Mouse (Mus musculus) olfactory bulb, adult 2 months (tissue): ENCODE measurements around the gene Rhox4a.
"Not testable (repeated sequence)": the region's sequence is repeated elsewhere in the genome, so short reads cannot be mapped to it uniquely, and the experiment has no call there.

Source experiments
- CTCF ChIP-seq: fragments of 200-500 bp; IDR thresholded peaks from 2 replicates; pipeline ENCODE4 v1.5.1; 2012; ENCODE audit warnings: low read depth, mild to moderate bottlenecking, low read length, moderate library complexity; ENCODE audit not compliant: insufficient read depth
- POLR2A ChIP-seq: fragments of 200-500 bp; IDR thresholded peaks from 2 replicates; pipeline ENCODE4 v1.6.1; 2012; ENCODE audit warnings: mild to moderate bottlenecking, low read depth, low read length, moderate library complexity; ENCODE audit not compliant: insufficient read depth

DNA sequence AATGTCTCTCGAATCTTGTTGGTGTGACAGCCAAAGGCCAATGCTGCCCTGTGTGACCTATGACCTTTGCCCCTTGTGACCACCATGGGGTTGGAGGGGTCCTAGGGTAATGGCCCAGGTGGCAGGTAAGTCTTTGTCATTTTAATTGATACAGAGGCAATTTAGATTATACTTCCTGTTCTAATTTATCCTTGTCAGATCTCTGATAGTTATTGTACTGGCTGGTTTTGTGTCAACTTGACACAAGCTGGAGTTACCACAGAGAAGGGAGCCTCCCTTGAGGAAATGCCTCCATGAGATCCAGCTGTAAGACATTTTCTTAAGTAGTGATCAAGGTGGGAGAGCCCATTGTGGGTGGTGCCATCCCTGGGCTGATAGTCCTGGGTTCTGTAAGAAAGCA, 43.0 kb upstream of the Rhox4a start, which contains the start of gene Rhox1:
- not testable (repeated sequence) for TF ChIP-seq CTCF, POLR2A
